Mouse (Mus musculus): ENCODE data around the gene Iffo1. TPM values are rescaled to one million over a fixed set of nuclear protein-coding genes. Genes with fewer than 3 reads are reported as not detected.

The Iffo1 gene
- polyA plus RNA-seq, 1 experiment, result 29.9 TPM

DNA sequence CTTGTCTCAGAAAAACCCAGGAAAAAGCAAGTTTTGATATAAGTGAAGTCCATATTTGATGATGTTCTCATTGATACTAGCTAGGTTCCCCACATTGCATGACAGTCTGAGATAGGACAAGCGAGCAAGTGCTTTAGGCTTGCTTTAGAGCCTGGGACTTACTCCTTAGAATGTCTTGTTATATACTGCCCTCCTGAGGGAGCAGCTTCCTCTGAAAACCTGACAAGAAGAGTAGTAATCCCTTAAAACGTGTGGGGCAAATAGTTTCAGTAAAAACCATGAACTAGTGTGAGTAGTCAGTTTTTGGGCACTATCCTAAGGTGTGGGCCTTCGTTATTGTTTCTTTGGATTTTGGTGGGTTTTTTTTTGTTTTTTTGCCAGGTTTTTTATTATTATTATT is 1.9 kb upstream of the Iffo1 start:
- no peak for TF ChIP-seq POLR2A (IDR thresholded peaks at IDR 0.05; ENCODE audit: borderline replicate concordance, extremely low read depth, insufficient read depth, insufficient read length, poor library complexity, severe bottlenecking)
- TF ChIP-seq CTCF (IDR thresholded peaks at IDR 0.05; ENCODE audit: borderline replicate concordance, extremely low read depth, insufficient read depth, insufficient read length), result no peak
- no peak for DNase-seq (ENCODE audit: low read depth)

DNA sequence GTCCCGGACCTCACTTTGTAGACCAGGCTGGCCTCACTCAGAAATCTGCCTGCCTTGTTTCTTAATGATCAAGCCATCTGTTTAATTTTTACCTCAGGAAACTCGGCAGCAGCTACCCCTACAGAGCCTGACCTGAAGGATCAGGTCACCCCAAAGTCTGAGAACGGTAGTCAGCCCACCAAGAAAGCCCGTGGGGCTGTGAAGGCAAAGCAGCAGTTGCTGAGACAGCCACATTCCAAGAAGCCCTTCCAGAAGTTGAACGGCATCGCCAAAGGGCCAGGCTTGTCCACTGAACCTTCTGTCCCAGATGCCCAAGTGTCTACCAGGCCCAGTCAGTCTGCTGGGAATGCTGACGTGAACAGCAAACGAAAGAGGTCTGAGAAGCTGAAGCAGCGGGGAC is 1.1 kb upstream of the Iffo1 start:
- TF ChIP-seq CTCF (IDR thresholded peaks at IDR 0.05; ENCODE audit: borderline replicate concordance, extremely low read depth, insufficient read depth, insufficient read length) (no peak), POLR2A (IDR thresholded peaks at IDR 0.05; ENCODE audit: borderline replicate concordance, extremely low read depth, insufficient read depth, insufficient read length, poor library complexity, severe bottlenecking) (no peak)
- no peak for DNase-seq (ENCODE audit: low read depth)

DNA sequence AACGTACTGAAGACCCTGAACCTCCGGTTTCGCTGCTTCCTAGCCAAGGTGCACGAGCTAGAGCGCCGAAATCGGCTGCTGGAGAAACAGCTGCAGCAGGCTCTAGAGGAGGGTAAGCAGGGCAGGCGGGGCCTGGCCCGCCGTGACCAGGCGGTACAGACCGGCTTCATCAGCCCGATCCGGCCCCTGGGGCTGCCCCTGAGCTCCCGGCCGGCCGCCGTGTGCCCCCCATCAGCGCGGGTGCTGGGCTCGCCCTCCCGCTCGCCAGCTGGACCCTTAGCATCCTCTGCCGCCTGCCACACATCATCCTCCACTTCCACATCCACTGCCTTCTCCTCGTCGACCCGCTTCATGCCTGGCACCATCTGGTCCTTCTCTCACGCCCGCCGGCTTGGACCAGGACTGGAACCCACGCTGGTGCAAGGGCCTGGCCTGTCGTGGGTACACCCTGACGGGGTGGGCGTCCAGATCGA is 474 bp downstream of the Iffo1 start:
- DNase-seq (ENCODE audit: low read depth), result no peak
- no peak for TF ChIP-seq CTCF (IDR thresholded peaks at IDR 0.05; ENCODE audit: borderline replicate concordance, extremely low read depth, insufficient read depth, insufficient read length)
- TF ChIP-seq POLR2A (IDR thresholded peaks at IDR 0.05; ENCODE audit: borderline replicate concordance, extremely low read depth, insufficient read depth, insufficient read length, poor library complexity, severe bottlenecking), result no peak

DNA sequence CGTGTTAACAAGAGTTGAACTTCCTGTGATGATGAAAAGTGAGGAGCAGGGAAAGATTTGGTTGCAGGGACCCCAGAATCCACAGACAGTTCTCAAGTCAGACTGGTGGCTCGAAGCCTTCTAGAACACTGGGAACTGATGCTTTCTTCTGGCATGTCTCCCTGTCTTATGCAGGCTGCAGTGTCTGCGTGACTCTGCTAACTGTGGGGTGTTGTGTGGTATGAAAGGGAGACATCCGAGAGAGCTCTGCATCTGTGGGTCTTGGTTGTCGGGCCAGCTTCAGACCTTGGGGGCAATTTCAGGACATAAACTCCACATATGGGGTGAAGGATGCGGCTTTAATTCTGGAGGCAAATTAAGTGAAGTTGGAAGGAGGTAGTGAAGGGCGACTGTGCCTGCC is 1.1 kb downstream of the Iffo1 start:
- DNase-seq (ENCODE audit: low read depth), result no peak
- TF ChIP-seq CTCF (IDR thresholded peaks at IDR 0.05; ENCODE audit: borderline replicate concordance, extremely low read depth, insufficient read depth, insufficient read length) (no peak), POLR2A (IDR thresholded peaks at IDR 0.05; ENCODE audit: borderline replicate concordance, extremely low read depth, insufficient read depth, insufficient read length, poor library complexity, severe bottlenecking) (no peak)

DNA sequence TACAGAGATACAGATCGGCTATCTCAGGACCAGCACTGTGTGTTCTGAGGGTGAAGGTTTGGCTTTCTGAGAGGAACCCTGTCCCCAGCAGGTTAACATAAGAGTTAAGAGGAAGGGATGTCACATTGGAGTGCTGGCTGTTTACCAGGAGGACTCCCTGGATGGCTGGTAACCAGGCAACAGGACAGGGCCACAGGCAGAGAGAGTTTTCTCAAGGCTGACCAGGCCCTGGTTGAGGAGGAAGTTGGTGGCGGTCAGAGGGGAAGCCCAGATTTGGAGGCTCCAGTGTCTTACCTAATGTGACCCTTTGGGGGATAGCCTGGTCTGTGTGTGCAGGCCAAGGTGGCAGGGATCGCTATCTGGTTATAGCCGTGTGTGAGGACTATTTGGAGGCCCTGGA is 1.8 kb downstream of the Iffo1 start:
- TF ChIP-seq CTCF (IDR thresholded peaks at IDR 0.05; ENCODE audit: borderline replicate concordance, extremely low read depth, insufficient read depth, insufficient read length) (no peak), POLR2A (IDR thresholded peaks at IDR 0.05; ENCODE audit: borderline replicate concordance, extremely low read depth, insufficient read depth, insufficient read length, poor library complexity, severe bottlenecking) (no peak)
- DNase-seq (ENCODE audit: low read depth), result no peak

DNA sequence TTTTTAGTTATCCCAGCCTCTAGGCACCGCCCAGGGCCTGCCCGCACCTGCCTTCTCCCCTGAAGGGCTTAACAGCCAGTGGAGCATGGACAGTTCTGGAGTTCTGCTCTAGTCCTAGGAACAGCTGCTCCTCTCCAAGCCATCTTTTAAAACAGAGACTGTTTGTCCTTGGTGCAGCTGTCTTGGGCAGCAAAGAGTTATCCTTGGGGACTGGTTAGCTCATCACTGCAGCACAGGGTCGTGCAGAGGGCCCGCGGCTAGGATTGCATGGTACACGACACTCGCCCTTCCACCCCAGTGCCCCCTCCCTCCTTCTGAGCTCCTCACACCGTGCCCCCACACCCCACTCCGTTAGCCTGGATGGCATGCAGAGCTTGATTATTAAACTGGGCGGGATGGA is 2.3 kb downstream of the Iffo1 start:
- no peak for DNase-seq (ENCODE audit: low read depth)

DNA sequence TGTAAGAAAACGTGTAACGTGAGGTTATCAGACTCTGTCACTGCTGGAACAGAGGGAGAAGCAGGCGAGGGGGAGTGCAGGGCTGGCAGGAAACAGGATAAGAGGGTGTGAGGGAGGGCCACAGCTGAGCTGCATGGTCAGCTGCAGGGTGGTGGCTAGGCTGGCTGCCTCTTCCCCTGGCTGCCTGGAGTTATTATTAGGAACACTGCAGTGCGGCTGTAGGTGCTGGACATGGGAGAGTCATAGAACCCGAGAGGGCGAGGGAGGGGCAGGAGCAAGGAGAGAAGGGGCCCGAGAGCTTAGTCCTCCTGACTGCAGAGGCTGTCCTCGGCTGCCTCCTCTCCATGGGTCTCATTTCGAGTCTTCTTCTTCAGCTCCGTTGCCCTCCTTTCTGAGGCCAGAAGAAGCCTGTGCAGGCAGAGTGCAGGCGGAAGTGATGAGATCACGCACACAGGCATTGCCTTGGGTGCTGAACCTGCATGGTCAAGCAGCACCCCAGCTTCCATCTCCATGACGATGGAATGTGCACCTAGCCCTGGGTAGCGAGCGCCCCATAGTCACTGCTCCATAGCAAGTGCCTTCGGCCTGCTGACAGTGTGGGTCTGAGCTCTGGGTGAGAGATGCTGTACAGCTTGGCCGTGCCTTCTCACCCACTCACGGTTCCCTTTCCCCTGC is 3.3 kb downstream of the Iffo1 start:
- no peak for DNase-seq (ENCODE audit: low read depth)
- TF ChIP-seq POLR2A (IDR thresholded peaks at IDR 0.05; ENCODE audit: borderline replicate concordance, extremely low read depth, insufficient read depth, insufficient read length, poor library complexity, severe bottlenecking) (no peak), CTCF (IDR thresholded peaks at IDR 0.05; ENCODE audit: borderline replicate concordance, extremely low read depth, insufficient read depth, insufficient read length) (no peak)

More for the DNA sequence above, 2.3 kb downstream of the Iffo1 start:
- no peak for TF ChIP-seq CTCF (IDR thresholded peaks at IDR 0.05; ENCODE audit: borderline replicate concordance, extremely low read depth, insufficient read depth, insufficient read length)
- TF ChIP-seq POLR2A (IDR thresholded peaks at IDR 0.05; ENCODE audit: borderline replicate concordance, extremely low read depth, insufficient read depth, insufficient read length, poor library complexity, severe bottlenecking), result no peak

DNA sequence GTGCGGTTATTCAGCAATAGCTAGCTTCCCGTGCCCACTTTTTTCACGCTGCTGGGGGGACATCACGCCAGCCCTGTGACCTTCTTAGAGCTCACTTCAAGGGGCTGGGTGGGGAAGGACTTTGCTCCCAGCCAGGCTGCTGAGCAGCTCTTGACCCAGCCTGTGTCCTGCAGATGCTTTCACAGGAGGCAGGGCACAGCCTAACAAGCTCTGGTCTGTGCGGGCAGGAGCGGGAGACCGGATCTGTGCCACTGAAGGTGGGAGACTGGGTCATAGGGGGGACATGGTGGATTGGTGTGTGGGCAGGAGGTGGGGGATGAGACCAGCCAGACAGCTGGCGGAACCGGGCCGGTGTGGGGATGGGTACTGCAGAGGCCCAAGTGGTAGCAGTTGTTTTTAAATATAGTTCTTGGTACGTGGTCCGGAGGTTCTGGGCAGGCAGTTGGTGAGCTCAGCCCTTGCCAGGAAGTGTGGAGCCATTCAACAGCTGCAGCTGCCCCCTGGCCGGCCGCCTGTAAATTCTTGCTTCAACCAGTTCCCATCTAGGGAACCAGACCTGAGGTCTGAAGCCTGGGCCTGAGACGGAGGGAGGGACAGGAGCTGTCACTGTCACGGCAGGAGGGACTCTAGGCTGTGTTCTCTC is 4.0 kb downstream of the Iffo1 start:
- TF ChIP-seq POLR2A (IDR thresholded peaks at IDR 0.05; ENCODE audit: borderline replicate concordance, extremely low read depth, insufficient read depth, insufficient read length, poor library complexity, severe bottlenecking) (no peak), CTCF (IDR thresholded peaks at IDR 0.05; ENCODE audit: borderline replicate concordance, extremely low read depth, insufficient read depth, insufficient read length) (no peak)
- no peak for DNase-seq (ENCODE audit: low read depth)

DNA sequence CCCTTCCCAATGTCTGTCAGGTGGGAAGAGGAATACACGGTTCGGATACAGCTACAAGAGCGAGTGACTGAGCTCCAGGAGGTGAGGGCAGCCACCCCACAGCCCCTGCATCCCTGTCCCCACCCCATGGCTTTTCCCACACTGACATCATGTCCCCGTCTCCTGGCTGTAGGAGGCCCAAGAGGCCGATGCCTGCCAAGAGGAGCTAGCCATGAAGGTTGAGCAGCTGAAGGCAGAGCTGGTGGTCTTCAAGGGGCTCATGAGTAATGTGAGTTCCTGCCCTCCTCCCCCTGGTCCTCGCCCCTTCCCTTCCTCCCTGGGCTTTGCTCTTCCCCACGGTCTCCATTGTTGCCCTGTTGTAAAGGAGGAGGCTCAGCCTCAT is 4.5 kb downstream of the Iffo1 start:
- TF ChIP-seq CTCF (IDR thresholded peaks at IDR 0.05; ENCODE audit: borderline replicate concordance, extremely low read depth, insufficient read depth, insufficient read length) (no peak), POLR2A (IDR thresholded peaks at IDR 0.05; ENCODE audit: borderline replicate concordance, extremely low read depth, insufficient read depth, insufficient read length, poor library complexity, severe bottlenecking) (no peak)
- DNase-seq (ENCODE audit: low read depth), result no peak

DNA sequence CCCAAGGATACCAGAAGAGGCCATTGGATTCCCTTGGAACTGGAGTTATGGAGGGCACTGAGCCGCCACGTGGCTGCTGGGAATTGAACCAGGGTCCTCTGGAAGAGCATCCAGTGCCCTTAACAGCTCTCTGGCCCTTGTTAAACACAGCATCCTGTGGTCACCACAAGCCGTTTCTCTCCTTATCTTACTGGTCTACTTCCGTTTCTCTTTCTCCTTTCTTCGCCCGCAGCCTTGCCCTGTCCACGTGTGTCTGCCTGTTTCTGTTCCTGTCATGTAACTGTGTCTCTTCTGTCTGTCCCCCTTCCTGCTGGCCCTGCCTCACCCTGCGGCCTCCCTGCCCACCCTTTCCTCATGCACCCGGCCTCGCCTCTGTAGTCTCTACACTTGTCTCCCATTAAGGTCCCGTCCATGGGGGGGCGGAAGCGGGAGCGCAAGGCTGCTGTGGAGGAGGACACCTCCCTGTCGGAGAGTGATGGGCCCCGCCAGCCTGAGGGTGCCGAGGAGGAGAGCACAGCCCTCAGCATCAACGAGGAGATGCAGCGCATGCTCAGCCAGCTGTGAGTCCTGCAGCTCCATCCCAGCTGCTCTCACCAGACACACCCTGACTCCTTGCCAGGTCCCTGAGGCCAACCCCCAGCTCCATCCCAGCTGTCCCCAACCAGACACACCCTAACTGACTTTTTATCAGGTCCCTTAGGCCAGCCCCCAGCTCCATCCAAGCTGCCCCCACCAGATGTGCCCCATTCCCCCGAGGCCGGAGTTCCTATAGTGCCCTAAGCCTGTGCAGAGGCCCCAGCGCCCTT is 7.4 kb downstream of the Iffo1 start:
- no peak for TF ChIP-seq POLR2A (IDR thresholded peaks at IDR 0.05; ENCODE audit: borderline replicate concordance, extremely low read depth, insufficient read depth, insufficient read length, poor library complexity, severe bottlenecking)
- TF ChIP-seq CTCF (IDR thresholded peaks at IDR 0.05; ENCODE audit: borderline replicate concordance, extremely low read depth, insufficient read depth, insufficient read length), result no peak
- no peak for DNase-seq (ENCODE audit: low read depth)

DNA sequence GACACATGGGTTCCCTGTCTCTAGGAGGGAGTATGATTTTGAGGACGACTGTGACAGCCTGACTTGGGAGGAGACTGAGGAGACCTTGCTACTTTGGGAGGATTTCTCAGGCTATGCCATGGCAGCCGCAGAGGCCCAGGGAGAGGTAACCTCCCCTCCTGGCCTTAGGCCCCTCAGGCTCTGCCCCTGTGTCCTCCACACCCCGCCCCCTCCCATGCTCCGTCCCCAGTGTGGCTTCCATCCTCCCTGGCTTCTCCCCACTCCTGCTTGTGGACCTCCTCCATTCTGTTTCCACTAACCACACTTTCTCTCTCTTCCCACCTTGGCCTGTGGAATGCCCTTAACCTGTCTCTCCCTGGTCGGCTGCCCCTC is 8.0 kb downstream of the Iffo1 start:
- no peak for TF ChIP-seq POLR2A (IDR thresholded peaks at IDR 0.05; ENCODE audit: borderline replicate concordance, extremely low read depth, insufficient read depth, insufficient read length, poor library complexity, severe bottlenecking)
- TF ChIP-seq CTCF (IDR thresholded peaks at IDR 0.05; ENCODE audit: borderline replicate concordance, extremely low read depth, insufficient read depth, insufficient read length), result no peak
- DNase-seq (ENCODE audit: low read depth), result no peak

Measured in brain, embryonic 14.5 days (tissue).